Mouse (Mus musculus): ENCODE measurements around the gene Ndufb4. TPM values are rescaled to one million over a fixed set of nuclear protein-coding genes. Genes with fewer than 3 reads are reported as not detected.

The Ndufb4 gene
- polyA plus RNA-seq, 1 experiment from 2014 or later: 54.3 TPM

GRCm38 (mm10) chr16:37685946-37686600 is 31.8 kb upstream of the Ndufb4 start:
- Histone ChIP-seq H3K4me3 (no peak overlapping the region), H3K27ac (peak overlapping the region; percentile 95), H3K4me1 (replicated peaks) (peaks cover 59% of the 10 kb centered on the region), H3K27me3 (ENCODE audit: insufficient read depth, poor library complexity, severe bottlenecking) (no peaks in the 10 kb centered on the region), H3K9me3 (no peaks in the 10 kb centered on the region), H3K36me3 (no peaks in the 10 kb centered on the region)
- DNase-seq (ENCODE audit: low spot score): no peak
- WGBS: 86% methylated on average over 6 of the region's 6 CpGs

DNA sequence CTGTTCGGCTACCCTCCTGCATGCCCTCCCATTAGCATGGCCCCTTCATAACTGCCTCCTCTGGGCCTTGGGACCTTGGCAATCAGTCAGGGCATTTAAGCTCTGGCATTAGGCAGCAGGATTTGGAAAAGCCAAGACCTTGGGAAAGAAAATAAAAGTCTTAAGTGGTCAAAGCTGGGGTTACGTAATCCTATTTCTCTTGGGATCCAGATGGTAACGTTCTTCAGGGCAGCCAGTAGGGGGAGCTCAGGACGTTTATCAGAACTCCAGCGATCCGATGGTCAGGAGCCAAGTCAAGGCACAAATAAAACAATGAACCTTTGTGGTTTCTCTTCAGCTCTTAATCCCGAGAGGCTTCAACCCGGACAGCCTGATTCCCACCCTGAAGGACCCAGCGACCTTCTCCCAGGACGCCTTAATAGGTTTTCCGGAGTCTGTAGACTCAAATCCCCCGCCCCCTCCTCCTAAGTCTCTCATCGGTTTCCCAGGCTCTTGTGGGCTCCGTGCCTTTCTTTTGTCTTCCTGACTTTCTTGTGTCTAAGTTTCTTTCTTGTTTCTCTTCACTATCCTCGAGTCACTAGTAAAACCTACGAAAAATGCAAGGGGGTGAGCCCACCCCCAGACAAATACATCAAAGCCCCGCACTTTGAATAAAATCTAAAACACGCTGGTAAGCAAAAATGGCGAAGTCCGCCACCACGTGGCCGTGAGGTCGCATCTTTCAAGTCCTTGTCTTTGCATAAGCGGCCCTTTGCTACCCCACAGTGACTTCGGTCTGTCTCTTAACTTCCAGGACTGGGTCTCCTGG is 30.6 kb upstream of the Ndufb4 start:
- no peaks in the 10 kb centered on the region for H3K36me3 ChIP-seq
- no peaks in the 10 kb centered on the region for H3K27me3 ChIP-seq (ENCODE audit: insufficient read depth, poor library complexity, severe bottlenecking)
- H3K4me3 ChIP-seq: peak overlapping the region; percentile 47
- H3K9me3 ChIP-seq: no peaks in the 10 kb centered on the region
- H3K4me1 ChIP-seq (replicated peaks): peaks cover 52% of the 10 kb centered on the region
- peak overlapping the region; percentile 95 for H3K27ac ChIP-seq
- DNase-seq (ENCODE audit: low spot score): peak; percentile 89
- WGBS: 3% methylated on average over 25 of the region's 25 CpGs

DNA sequence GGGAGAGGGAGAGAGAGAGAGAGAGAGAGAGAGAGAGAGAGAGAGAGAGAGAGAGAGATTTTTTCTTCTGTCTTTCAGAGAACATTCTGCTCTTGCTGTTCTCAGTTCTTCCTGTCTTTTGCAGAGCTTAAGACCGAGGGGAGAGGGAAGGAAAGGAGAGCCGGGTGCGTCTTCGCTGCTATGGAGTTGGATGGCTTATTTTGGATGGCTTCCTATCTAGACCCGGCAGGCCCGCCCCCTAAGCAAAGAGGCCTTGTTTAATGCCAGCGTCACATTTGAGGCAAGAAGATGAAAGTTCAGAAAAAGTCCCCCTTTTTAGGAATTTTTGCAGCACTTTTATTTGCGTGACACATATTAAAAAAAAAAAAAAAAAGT is 30.0 kb upstream of the Ndufb4 start:
- no peaks in the 10 kb centered on the region for H3K36me3 ChIP-seq
- H3K9me3 ChIP-seq: no peaks in the 10 kb centered on the region
- DNase-seq (ENCODE audit: low spot score): no peak
- WGBS: 19% methylated on average over 8 of the region's 8 CpGs
- no peaks in the 10 kb centered on the region for H3K27me3 ChIP-seq (ENCODE audit: insufficient read depth, poor library complexity, severe bottlenecking)
- peak overlapping the region; percentile 47 for H3K4me3 ChIP-seq
- H3K27ac ChIP-seq: peak overlapping the region; percentile 95
- H3K4me1 ChIP-seq (replicated peaks): peaks cover 52% of the 10 kb centered on the region

GRCm38 (mm10) chr16:37683154-37684130 is 29.2 kb upstream of the Ndufb4 start:
- WGBS: 14% methylated on average over 16 of the region's 16 CpGs
- H3K4me3 ChIP-seq: peak overlapping the region; percentile 47
- peak; percentile 50 for DNase-seq (ENCODE audit: low spot score)

DNA sequence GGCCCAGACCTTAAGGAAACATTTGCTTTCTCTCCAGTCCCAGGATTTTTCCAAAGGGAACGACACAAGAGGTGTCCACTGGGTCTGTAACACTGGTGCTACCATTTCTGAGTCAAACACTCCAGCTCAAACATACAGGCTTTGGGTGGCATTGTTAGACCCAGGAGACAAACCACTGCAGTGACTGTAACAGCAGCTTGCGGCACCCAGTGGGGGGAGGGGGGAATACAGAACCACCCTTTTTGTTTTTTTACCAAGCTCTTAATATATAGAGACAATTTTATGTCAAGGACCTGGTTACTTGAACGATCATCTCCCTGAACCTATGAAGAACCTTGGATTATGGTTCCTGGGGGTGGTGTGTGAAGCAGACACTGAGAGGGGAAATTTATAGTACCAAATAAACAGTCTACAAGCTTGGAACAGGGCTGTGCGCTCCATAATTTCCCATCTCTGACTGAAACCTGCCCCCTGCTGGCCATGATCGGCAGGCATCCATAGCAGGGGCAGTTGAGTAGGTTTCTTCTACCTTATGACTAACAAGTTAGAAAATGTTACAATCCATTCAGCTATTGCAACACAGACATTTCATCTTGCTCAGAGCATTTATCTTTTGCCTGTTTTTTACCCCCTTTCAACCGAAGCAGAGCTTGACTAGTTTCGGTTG is 28.2 kb upstream of the Ndufb4 start:
- WGBS: 52% methylated on average over 7 of the region's 7 CpGs
- H3K4me3 ChIP-seq: no peak overlapping the region
- H3K4me1 ChIP-seq (replicated peaks): peaks cover 51% of the 10 kb centered on the region
- peak; percentile 84 for DNase-seq (ENCODE audit: low spot score)
- no peaks in the 10 kb centered on the region for H3K36me3 ChIP-seq
- no peaks in the 10 kb centered on the region for H3K27me3 ChIP-seq (ENCODE audit: insufficient read depth, poor library complexity, severe bottlenecking)
- peak overlapping the region; percentile 95 for H3K27ac ChIP-seq
- no peaks in the 10 kb centered on the region for H3K9me3 ChIP-seq

More at GRCm38 (mm10) chr16:37683154-37684130, 29.2 kb upstream of the Ndufb4 start:
- Histone ChIP-seq H3K27me3 (ENCODE audit: insufficient read depth, poor library complexity, severe bottlenecking) (no peaks in the 10 kb centered on the region), H3K4me1 (replicated peaks) (peaks cover 52% of the 10 kb centered on the region), H3K9me3 (no peaks in the 10 kb centered on the region), H3K36me3 (no peaks in the 10 kb centered on the region), H3K27ac (peak overlapping the region; percentile 95)

DNA sequence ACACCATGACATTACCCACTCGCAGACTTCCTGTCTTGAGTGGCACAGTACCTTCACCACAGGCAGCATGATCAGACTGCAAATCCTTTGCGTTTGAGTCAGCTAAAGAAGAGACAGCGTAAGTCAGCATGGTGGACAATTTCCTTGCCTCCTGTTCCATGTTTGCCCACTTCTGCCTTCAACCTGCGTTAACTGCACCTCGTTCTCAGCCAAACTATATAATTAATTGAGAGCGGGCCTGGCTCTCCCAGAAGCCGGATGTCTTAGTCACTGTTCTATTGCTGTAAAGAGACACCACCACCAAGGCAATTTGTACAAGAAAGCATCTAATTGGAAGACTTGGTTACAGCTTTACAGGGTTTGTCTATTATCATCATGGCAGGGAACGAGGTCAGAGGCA is 26.6 kb upstream of the Ndufb4 start:
- H3K27ac ChIP-seq: peak overlapping the region; percentile 53; the same call in 1 of the 2 replicates
- H3K4me3 ChIP-seq: no peak overlapping the region
- peaks cover 53% of the 10 kb centered on the region for H3K4me1 ChIP-seq (replicated peaks)
- H3K27me3 ChIP-seq (ENCODE audit: insufficient read depth, poor library complexity, severe bottlenecking): no peaks in the 10 kb centered on the region
- no peaks in the 10 kb centered on the region for H3K9me3 ChIP-seq
- WGBS: 86% methylated on average over 8 of the region's 8 CpGs
- no peaks in the 10 kb centered on the region for H3K36me3 ChIP-seq
- DNase-seq (ENCODE audit: low spot score): no peak

DNA sequence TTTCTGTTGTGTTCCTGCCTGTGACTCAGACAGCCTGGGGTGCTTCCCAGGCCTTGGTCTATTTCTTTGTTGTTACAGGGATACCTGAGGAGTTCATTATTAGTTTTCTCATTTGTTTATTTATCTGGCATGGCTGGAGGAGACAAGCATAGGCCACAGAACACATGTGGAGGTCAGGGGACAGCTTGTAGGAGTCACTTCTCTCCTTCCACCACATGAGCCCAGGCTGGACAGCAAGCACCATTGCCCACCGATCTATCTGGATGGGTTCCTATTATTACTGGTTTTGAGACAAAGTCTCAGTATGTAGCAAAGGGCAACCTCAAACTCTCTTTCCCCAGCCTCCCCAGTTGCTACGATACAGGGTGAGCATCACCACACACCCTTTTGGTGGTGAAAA is 26.0 kb upstream of the Ndufb4 start:
- H3K9me3 ChIP-seq: 0 out of 2 replicates have a peak, but pooled peaks cover 2% of the 10 kb centered on the region
- no peaks in the 10 kb centered on the region for H3K27me3 ChIP-seq (ENCODE audit: insufficient read depth, poor library complexity, severe bottlenecking)
- H3K27ac ChIP-seq: no peak overlapping the region
- no peak for DNase-seq (ENCODE audit: low spot score)
- 65% methylated on average over 2 of the region's 2 CpGs for WGBS
- H3K36me3 ChIP-seq: no peaks in the 10 kb centered on the region
- H3K4me3 ChIP-seq: no peak overlapping the region
- peaks cover 49% of the 10 kb centered on the region for H3K4me1 ChIP-seq (replicated peaks)

GRCm38 (mm10) chr16:37677586-37677985 is 23.3 kb upstream of the Ndufb4 start:
- Histone ChIP-seq H3K27ac (no peak overlapping the region), H3K36me3 (no peaks in the 10 kb centered on the region), H3K9me3 (0 out of 2 replicates have a peak, but pooled peaks cover 5% of the 10 kb centered on the region), H3K4me3 (no peak overlapping the region), H3K4me1 (replicated peaks) (peaks cover 29% of the 10 kb centered on the region), H3K27me3 (ENCODE audit: insufficient read depth, poor library complexity, severe bottlenecking) (no peaks in the 10 kb centered on the region)
- no peak for DNase-seq (ENCODE audit: low spot score)
- WGBS: 78% methylated on average over 8 of the region's 8 CpGs

GRCm38 (mm10) chr16:37676677-37677072 is 22.4 kb upstream of the Ndufb4 start:
- WGBS: 38% methylated on average over 4 of the region's 4 CpGs
- Histone ChIP-seq H3K4me1 (replicated peaks) (peaks cover 23% of the 10 kb centered on the region), H3K4me3 (no peak overlapping the region), H3K27ac (peak overlapping the region; percentile 68; the same call in 1 of the 2 replicates), H3K27me3 (ENCODE audit: insufficient read depth, poor library complexity, severe bottlenecking) (no peaks in the 10 kb centered on the region), H3K9me3 (0 out of 2 replicates have a peak, but pooled peaks cover 5% of the 10 kb centered on the region), H3K36me3 (no peaks in the 10 kb centered on the region)
- DNase-seq (ENCODE audit: low spot score): no peak

DNA sequence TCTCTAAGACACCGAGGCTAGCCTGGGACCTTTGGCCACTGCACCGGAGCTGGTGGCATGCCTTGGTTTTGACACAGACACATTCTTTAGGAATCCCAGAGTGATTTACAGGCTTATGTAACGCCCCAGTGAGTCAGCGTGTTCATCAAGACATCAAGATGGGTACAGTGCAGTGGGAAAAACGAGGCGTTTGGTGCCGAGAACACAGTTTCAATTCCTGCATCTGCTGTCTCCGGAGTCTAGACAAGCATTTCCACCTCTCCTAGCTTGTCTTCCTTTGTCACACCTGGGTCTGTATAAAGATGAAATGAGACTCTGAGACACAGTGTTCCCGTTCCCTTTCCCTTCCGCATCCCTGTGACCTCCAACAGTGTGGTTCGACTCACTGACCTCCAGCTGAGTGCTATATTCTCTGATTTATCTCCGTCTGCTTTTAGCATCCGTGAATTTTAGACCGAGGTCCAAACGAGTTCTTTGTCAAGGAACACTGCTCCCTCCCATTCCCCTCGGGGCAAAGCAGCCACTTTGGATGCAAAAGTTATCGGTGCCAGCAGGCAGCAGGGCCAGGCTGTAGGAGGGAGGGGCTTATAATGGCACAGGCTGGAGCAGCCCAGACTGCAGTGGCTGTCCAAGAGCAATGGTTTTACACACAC is 21.9 kb upstream of the Ndufb4 start:
- no peaks in the 10 kb centered on the region for H3K36me3 ChIP-seq
- H3K27me3 ChIP-seq (ENCODE audit: insufficient read depth, poor library complexity, severe bottlenecking): no peaks in the 10 kb centered on the region
- peak overlapping the region; percentile 68 for H3K27ac ChIP-seq
- H3K4me3 ChIP-seq: no peak overlapping the region
- H3K4me1 ChIP-seq (replicated peaks): peaks cover 24% of the 10 kb centered on the region
- no peak for DNase-seq (ENCODE audit: low spot score)
- H3K9me3 ChIP-seq: 0 out of 2 replicates have a peak, but pooled peaks cover 5% of the 10 kb centered on the region
- 48% methylated on average over 17 of the region's 17 CpGs for WGBS

DNA sequence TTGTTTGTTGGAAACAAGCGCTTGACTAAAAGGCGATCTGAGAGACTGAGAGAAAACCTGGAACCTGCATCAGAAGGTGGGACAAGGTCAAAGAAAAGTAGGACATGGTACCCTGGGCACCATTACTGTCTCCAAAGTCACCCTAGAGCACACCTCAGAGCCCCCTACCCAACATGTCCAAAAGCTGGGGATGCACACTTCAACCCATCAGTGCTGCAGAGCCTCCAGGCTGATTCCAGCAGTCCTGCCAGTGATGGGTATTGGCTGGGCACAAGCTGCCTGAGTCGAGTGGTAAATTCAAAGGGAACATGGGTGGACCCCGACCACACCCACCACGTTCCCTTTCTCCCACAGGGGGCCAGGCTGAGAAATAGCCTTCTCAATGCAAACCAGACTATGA is 21.1 kb upstream of the Ndufb4 start:
- Histone ChIP-seq H3K4me3 (no peak overlapping the region), H3K4me1 (replicated peaks) (peaks cover 27% of the 10 kb centered on the region), H3K27ac (no peak overlapping the region), H3K9me3 (0 out of 2 replicates have a peak, but pooled peaks cover 5% of the 10 kb centered on the region), H3K36me3 (no peaks in the 10 kb centered on the region), H3K27me3 (ENCODE audit: insufficient read depth, poor library complexity, severe bottlenecking) (no peaks in the 10 kb centered on the region)
- WGBS: 89% methylated on average over 5 of the region's 5 CpGs
- DNase-seq (ENCODE audit: low spot score): no peak

All from hindbrain, embryonic 10.5 days (tissue).